Mouse (Mus musculus) v-Abl transformed pro-B cells (cell line): ENCODE results near the gene Spcs1.

ENCODE experiments used
- in situ Hi-C, 2 experiments: fragments of 400-800 bp; cut with MboI; formaldehyde crosslinking; loops; one replicate each; pipeline ENCODE4 v1.15.1; 2025; ENCODE audit not compliant: unreplicated experiment in 2 of 2

Spcs1 gene

GRCm38 (mm10) chr14:30958517-30958916, 43.0 kb downstream of the Spcs1 start:
- in situ Hi-C loops = no loop called here

GRCm38 (mm10) chr14:30951154-30951825, 50.2 kb downstream of the Spcs1 start, which contains the start of gene Nek4:
Gene Nek4 (plus strand): TSS chr14:30951377.
- in situ Hi-C loops = no loop called here

GRCm38 (mm10) chr14:30949986-30950385, 51.5 kb downstream of the Spcs1 start:
- in situ Hi-C loops = no loop called here
